7 mouse cellular contexts compared by ENCODE assay signal in the genomic region with DNA sequence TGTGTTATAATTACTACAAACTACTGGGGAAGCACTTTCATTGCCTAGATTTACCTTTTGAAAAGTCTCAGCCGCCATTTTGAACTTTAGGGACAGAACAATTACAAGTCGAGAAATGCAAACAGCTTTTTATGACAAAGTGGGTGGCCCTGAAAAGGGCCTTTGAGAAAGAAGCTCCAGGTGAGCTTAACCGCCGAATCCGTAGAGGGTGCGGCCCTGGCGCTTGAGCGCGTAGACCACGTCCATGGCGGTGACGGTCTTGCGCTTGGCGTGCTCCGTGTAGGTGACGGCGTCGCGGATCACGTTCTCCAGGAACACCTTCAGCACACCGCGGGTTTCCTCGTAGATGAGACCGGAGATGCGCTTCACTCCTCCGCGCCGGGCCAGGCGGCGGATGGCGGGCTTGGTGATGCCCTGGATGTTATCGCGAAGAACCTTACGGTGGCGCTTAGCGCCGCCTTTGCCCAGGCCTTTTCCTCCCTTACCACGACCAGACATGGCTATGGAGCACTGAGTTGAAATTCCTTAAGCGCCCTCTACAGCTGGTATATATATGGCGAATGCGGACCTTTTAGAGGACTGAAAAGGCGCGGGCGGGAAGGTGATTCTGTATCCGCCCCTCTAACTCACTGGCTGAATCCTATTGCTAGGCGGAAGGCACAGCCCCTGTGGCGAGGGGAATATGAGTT. TPM values are rescaled to one million over a fixed set of nuclear protein-coding genes. Genes with fewer than 3 reads are reported as not detected.
DNase-seq lines count a peak whose midpoint lies in the region; ATAC-seq lines count a peak whose summit lies in the region.
"Not testable (repeated sequence)": the region's sequence is repeated elsewhere in the genome, so short reads cannot be mapped to it uniquely, and the experiment has no call there.

Hist1h4f (minus strand) TSS at position 503 of the 689 bp plus-strand sequence.

- H3K9me3 ChIP-seq in embryonic facial prominence, embryonic 10.5 days; midbrain, embryonic 11.5 days (ENCODE audit: control insufficient read depth, low read length): not testable (repeated sequence)

- H3K4me3 ChIP-seq in embryonic facial prominence, embryonic 10.5 days, result peak within 1 kb of the TSS; percentile 59
- H3K4me3 ChIP-seq in midbrain, embryonic 11.5 days (ENCODE audit: low read depth, low read length), result peak within 1 kb of the TSS; percentile 32

- not testable (repeated sequence) for H3K36me3 ChIP-seq in embryonic facial prominence, embryonic 10.5 days (replicated peaks); midbrain, embryonic 11.5 days (ENCODE audit: control insufficient read depth, insufficient read depth, low read length)

- H3K9ac ChIP-seq in midbrain, embryonic 11.5 days (ENCODE audit: low read length), result peak within 1 kb of the TSS; percentile 69

- H3K27ac ChIP-seq in embryonic facial prominence, embryonic 10.5 days (replicated peaks), result peak within 1 kb of the TSS; percentile 96
- peak within 1 kb of the TSS; percentile 90 for H3K27ac ChIP-seq in midbrain, embryonic 11.5 days (ENCODE audit: low read depth, low read length)

- H3K4me2 ChIP-seq in midbrain, embryonic 11.5 days, result peak within 1 kb of the TSS; percentile 51

- ATAC-seq in granulocyte monocyte progenitor cell, adult 5-6 weeks (replicated peaks; ENCODE audit: poor library complexity, severe bottlenecking), result peak; percentile 63
- peak; percentile 80 for ATAC-seq in midbrain, embryonic 11.5 days (ENCODE audit: low FRiP score)

- peak; percentile 91 for DNase-seq in adrenal gland, postnatal 14 days
- peak; percentile 93 for DNase-seq in embryonic facial prominence, embryonic 10.5 days (ENCODE audit: low spot score)
- DNase-seq in kidney, adult 11 months, result peak; percentile 82
- peak; percentile 90 for DNase-seq in left cerebral cortex, postnatal 4 days
- DNase-seq in midbrain, embryonic 11.5 days (ENCODE audit: low spot score, missing footprints), result peak; percentile 100
- peak; percentile 76 for DNase-seq in right cerebral cortex, postnatal 4 days

- not testable (repeated sequence) for H3K27me3 ChIP-seq in embryonic facial prominence, embryonic 10.5 days (replicated peaks; ENCODE audit: low read depth, poor library complexity, severe bottlenecking); midbrain, embryonic 11.5 days (ENCODE audit: control insufficient read depth, insufficient read depth, low read length)

- intact Hi-C loops in left cerebral cortex, postnatal 4 days (cut with DNase I), result not testable (repeated sequence)

- under 1% methylated on average over 47 of the region's 47 CpGs for WGBS in embryonic facial prominence, embryonic 10.5 days
- under 1% methylated on average over 46 of the region's 47 CpGs for WGBS in midbrain, embryonic 11.5 days

- peaks cover 31% of the 10 kb centered on the region for H3K4me1 ChIP-seq in embryonic facial prominence, embryonic 10.5 days
- H3K4me1 ChIP-seq in midbrain, embryonic 11.5 days (ENCODE audit: control insufficient read depth, insufficient read depth, low read length), result not testable (repeated sequence)

RNA-seq across cellular contexts. Expression of gene Hist1h4f, which starts in this region (rescaled TPM):
- 307 and 382 TPM in 2 replicates for total RNA-seq in adrenal gland, postnatal 14 days (2021)
- 1.00 and 1.2 TPM in 2 replicates for polyA plus RNA-seq in embryonic facial prominence, embryonic 10.5 days (2016; fragmentation: Nextera tagmentation; extraction: Ambion mirVana)
- total RNA-seq in granulocyte monocyte progenitor cell, adult 5-6 weeks (2014; fragmentation: Nextera tagmentation), result 37.6 and 86.3 TPM in 2 replicates
- 2,370 and 2,590 TPM in 2 replicates for total RNA-seq in granulocyte monocyte progenitor cell, adult 5-6 weeks (2017)
- total RNA-seq in left cerebral cortex, postnatal 4 days (2021), result 100 to 1,000 TPM; 224 to 235 TPM
- 0.53 and 0.77 TPM in 2 replicates for polyA plus RNA-seq in midbrain, embryonic 11.5 days (2014; fragmentation: Nextera tagmentation; extraction: Ambion mirVana)

Comparison
In these comparisons a context has a peak if more than half of its experiments do, and no peak if none do; other contexts are left out.
1. Peak in every context shown above with its lines: DNase-seq, ATAC-seq, H3K4me3 ChIP-seq and H3K27ac ChIP-seq.
2. Peak in DNase-seq, ATAC-seq, H3K4me3 ChIP-seq, H3K27ac ChIP-seq, H3K9ac ChIP-seq and H3K4me2 ChIP-seq in midbrain, embryonic 11.5 days; RNA of the gene not detected or under 1 TPM.